Mouse (Mus musculus) left cerebral cortex, postnatal 10 days (tissue): ENCODE results near the gene Eif4ebp2. TPM values are rescaled to one million over a fixed set of nuclear protein-coding genes. Genes with fewer than 3 reads are reported as not detected.
A peak's percentile ranks its signal among the peaks of the same experiment; 100 is the strongest.

Experiments
- DNase-seq, 2 experiments: peaks; one replicate each; pipeline ENCODE4 v3.0.0; 2021 to 2022; ENCODE audit warnings: low spot score in 2 of 2, mixed read lengths in 1 of 2; ENCODE audit errors: extremely low spot score in 1 of 2
- intact Hi-C: fragments of 180-260 bp; cut with DNase I; formaldehyde crosslinking; loops from one replicate; pipeline ENCODE4 v1.15.1; 2025
- total RNA-seq, 2 experiments: library from RNA; stranded (reverse); gene quantifications; 2 replicates each; pipeline ENCODE4 v1.2.3; 2021

The Eif4ebp2 gene
- total RNA-seq, 2 experiments from 2014 or later, result 42.1 to 46.1 TPM

DNA sequence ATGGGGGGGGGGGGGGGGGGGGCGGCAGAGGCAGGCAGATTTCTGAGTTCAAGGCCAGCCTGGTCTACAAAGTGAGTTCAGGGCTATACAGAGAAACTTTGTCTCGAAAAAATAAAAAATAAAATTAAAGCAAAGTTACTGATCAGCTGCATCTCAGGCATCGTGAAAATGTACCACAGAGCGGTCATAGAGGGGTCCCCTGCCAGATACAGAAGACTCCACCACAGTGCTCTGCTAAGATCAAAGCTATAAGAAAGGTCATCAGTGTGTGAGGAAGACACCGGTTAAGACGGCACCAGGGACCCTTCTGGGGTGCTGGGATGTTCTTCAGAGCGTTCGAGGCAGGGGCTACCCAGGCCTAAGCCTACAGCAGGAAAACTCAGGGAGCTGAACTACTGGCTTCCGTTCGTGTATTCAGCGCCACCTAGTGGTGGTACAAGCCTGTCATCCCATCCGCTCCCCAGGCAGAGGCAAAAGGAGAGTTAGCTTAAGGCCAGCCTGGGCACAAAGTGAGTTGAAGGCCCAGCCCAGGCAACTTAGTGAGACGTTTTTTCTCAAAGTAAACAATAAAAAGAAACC is 53.2 kb downstream of the Eif4ebp2 start:
- DNase-seq, result peak; percentile 56 to 78
- intact Hi-C loops, result loop anchor here (2.0 kb wide), 1 partner anchor 58 kb away; no protein-coding TSS in a partner anchor

DNA sequence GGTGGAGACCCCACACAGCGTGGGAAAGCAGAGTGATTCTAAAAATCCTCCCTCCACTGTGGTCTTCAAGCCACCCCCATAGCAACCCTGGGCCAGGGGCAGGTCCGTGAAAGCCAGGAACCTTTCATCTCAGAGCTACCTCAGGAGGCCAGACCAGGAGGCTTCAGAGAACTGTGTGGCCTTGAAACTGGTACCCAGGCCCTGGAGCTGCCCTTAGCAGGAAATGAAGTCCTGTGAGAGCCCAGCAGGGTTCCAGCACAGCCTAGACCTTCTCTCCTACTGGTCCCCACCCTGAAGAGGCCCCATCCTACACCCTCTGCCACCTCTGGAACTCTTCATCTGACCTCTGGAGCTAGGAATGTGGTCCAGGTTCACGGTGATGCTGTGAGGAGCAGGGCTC is 54.3 kb downstream of the Eif4ebp2 start:
- DNase-seq, result no peak
- intact Hi-C loops, result loop anchor here (2.0 kb wide), 1 partner anchor 57 kb away; no protein-coding TSS in a partner anchor

GRCm38 (mm10) chr10:61394476-61395136 is 57.9 kb downstream of the Eif4ebp2 start:
- no peak for DNase-seq
- intact Hi-C loops, result no loop called here

DNA sequence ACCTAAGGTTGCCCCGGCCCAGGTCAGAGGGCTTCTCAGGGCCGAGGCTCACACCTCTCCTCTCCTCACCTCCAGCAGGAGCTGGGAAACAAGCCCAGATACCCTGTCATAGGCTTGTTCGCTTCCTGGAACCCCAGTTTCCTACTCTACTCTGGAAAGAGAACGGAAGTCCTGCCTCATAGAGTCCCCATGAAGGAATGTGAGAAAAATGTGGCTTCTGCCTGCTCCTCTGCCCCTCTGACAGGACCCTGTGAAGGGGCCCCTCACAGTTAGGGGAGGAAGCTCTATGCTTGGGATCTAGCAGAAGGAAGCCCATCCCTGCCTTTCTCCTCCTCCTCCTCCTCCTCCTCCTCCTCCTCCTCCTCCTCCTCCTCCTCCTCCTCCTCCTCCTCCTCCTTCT is 59.9 kb downstream of the Eif4ebp2 start:
- no peak for DNase-seq
- intact Hi-C loops, result no loop called here

DNA sequence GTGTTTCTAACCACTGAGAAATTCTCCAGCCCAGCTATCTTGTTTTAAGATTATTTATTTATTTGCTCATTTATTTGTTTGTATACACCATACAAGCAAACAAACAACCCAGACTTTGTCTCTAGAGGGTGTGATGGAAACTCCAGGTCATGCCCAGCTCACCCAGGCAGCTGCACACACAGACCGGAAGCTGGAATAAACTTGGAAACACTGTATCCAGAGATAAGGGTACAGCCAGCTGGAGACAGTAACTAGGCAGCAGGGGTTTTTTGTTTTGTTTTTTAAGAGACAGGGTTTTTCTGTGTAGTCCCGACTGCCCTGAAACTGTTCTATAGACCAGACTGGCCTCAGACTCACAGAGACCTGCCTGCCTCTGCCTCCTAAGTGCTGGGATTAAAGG is 62.3 kb downstream of the Eif4ebp2 start:
- intact Hi-C loops, result no loop called here
- no peak for DNase-seq

DNA sequence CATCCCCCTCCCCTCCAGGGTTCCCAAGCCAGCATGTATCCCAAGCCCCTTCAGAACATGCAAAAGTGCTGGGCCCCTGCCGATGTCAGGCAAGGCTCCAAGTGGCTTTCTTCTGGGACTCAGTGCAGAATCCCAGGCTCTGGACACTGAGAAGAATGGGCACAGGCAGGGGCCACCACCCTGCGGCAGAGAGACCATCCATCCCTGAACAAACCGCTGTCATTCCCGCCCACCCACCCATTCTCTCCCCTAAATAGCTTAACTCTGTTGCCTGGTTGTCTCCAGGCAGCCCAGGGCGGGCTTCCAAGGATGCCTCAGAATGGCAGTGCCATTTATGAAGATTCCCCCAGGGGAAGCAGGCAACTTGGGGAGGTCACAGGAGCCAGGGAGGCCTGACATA is 63.4 kb downstream of the Eif4ebp2 start:
- DNase-seq, result no peak
- intact Hi-C loops, result no loop called here

DNA sequence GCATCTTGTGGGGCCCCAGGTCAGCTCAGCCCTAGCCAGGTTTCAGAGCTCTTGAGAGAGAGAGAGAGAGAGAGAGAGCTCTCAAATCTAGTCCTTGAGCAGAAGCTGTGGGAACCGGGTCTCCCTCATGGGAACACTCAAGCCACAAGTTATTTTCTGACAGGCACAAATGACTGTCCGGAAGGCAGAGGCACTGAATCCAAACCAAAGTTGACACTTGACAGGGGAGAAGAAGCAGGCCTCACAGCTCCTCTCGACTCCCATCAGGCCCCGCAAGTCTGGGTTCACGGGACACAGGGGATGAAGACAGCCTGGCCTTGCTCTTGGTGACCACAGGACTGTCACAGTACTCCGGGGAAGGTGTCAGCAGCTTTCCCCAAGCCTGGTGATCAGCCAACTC is 66.2 kb downstream of the Eif4ebp2 start:
- intact Hi-C loops, result no loop called here
- peak in 1 of 2 experiments; percentile 16 for DNase-seq

DNA sequence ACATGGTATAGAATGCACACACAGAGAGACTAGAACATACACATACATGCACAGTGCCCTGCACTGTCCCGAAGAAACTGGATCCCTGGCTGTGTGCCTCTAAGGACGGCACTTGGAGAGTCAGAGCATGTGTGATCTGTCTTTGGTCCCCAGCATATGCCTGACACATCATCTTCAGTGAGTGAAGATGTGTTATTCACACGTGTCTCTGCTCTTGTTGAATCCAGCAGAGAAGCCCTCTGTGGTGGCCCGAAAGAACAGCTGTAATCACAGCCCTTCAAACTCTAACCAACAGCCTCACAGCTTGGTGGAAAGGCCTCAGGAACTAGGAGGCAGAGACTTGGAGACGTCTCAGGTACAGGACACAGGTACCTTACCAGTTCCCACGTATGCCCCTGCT is 67.3 kb downstream of the Eif4ebp2 start:
- peak in 1 of 2 experiments; percentile 7 for DNase-seq
- intact Hi-C loops, result no loop called here

DNA sequence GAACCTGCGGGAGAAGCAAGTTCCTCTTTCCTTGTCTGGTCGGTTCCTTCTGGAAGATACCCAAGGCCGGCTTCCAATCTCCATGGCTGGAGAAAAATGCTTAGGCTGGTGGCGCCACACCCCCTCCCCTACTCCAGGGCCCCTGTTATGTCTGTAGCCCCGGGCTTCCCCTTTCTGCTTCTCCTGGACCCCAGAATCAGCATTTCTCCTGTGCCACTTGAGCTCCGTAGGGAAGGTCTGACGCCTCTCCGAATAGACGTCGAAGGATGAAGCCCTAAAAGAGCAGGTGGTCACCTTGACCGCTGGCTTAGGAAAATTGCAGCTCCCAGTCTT is 68.8 kb downstream of the Eif4ebp2 start:
- peak in 1 of 2 experiments; percentile 36 for DNase-seq
- intact Hi-C loops, result no loop called here

GRCm38 (mm10) chr10:61383021-61383714 is 69.3 kb downstream of the Eif4ebp2 start, which contains the start of gene Pald1:
Pald1 (minus strand) TSS chr10:61383530.
- peak; percentile 40 to 91 for DNase-seq
- intact Hi-C loops, result no loop called here

- no peak for DNase-seq
- intact Hi-C loops, result no loop called here
Observed at GRCm38 (mm10) chr10:61382281-61382731, 70.2 kb downstream of the Eif4ebp2 start.

- intact Hi-C loops, result no loop called here
- DNase-seq, result peak in 1 of 2 experiments; percentile 57
Observed at GRCm38 (mm10) chr10:61381823-61382222, 70.6 kb downstream of the Eif4ebp2 start.

- intact Hi-C loops, result no loop called here
- DNase-seq, result peak in 1 of 2 experiments; percentile 81
Observed at GRCm38 (mm10) chr10:61380186-61380585, 72.3 kb downstream of the Eif4ebp2 start.

GRCm38 (mm10) chr10:61379340-61380040 is 73.0 kb downstream of the Eif4ebp2 start:
- no peak for DNase-seq
- intact Hi-C loops, result no loop called here

DNA sequence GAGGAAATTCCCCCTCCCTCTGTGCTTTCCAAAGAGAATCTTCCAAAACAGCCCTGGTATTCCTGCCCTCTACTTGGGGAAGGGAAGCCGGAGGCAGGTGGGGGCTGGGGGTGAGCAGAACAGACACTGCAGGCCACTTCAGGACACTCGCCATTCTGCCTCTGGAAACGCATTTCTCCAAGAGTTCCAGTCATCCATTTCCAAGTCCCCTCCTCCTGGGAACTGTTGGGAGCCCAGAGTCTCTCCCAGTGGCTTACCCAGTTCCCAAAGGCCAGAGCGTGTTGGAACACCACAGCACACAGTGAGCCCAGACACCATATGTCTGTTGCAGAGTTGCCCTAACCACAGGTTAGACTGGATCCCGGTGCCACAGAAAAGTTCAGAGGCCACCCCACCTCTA is 73.8 kb downstream of the Eif4ebp2 start:
- DNase-seq, result no peak
- intact Hi-C loops, result no loop called here

Other genes starting within 250 kb of the Eif4ebp2 start
- gene Adamts14, start 179.2 kb downstream of the Eif4ebp2 start, total RNA-seq, result under 1 TPM; 0.73 to 0.75 TPM
- gene Prf1, start 154.8 kb downstream of the Eif4ebp2 start, total RNA-seq, result not detected
- 10 to 100 TPM; 17.6 to 18.8 TPM for gene Pald1, start 69.1 kb downstream of the Eif4ebp2 start, total RNA-seq
- gene Nodal, start 34.7 kb downstream of the Eif4ebp2 start, total RNA-seq, result under 1 TPM; 0.15 to 0.39 TPM
- gene Lrrc20, start 23.1 kb upstream of the Eif4ebp2 start, total RNA-seq, result 10 to 100 TPM; 13.2 to 15.0 TPM
- gene Npffr1, start 142.8 kb upstream of the Eif4ebp2 start, total RNA-seq, result 1 to 10 TPM; 1.9 to 2.0 TPM
- gene Ppa1, start 195.9 kb upstream of the Eif4ebp2 start, total RNA-seq, result 100 to 1,000 TPM; 121 to 129 TPM
- gene Sar1a, start 227.6 kb upstream of the Eif4ebp2 start, total RNA-seq, result 100 to 1,000 TPM; 133 to 136 TPM
- gene Tysnd1, start 242.9 kb upstream of the Eif4ebp2 start, total RNA-seq, result 10 to 100 TPM; 28.5 to 36.6 TPM